Mouse (Mus musculus): ENCODE results near the gene Cd300a.

Cd300a gene

GRCm38 (mm10) chr11:114889991-114890518 lies at the start of gene Cd300a:
Gene Cd300a, plus strand, starts transcription at chr11:114890041.
- DNase-seq (ENCODE audit: low spot score in 2 of 2), result no peak

DNA sequence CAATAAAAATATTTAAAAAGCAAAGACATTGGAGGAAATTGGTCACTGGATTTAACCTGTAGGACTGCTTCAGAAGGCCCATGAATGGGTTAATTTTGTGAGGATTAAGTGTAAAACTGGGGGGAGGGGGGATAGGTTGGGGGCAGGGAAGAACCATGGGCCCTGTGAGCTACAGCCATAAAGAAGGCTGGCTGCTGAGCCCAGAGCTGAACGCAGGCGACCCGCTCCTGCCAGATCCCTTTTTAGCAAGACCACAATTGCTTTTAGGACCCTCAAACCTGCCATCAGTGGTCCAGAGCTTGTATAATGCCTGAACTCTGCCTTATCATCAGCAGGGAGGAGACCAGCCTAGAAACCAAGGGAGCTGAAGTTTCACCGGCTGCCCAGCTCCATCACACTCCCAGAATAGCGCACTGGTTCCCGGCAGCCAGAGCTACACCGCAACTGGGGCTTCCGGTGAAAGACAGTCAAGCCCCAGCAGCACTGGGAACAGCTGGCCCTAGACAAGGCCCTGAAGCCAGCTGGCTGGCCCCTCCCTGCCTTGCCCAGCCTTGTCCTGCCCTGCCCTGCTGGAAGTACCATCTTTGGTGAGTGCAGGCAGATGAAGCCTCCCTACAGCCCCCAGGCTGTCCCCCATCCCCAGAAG lies 45.9 kb upstream of the Cd300a start:
- no peak for DNase-seq (ENCODE audit: low spot score in 2 of 2)

DNA sequence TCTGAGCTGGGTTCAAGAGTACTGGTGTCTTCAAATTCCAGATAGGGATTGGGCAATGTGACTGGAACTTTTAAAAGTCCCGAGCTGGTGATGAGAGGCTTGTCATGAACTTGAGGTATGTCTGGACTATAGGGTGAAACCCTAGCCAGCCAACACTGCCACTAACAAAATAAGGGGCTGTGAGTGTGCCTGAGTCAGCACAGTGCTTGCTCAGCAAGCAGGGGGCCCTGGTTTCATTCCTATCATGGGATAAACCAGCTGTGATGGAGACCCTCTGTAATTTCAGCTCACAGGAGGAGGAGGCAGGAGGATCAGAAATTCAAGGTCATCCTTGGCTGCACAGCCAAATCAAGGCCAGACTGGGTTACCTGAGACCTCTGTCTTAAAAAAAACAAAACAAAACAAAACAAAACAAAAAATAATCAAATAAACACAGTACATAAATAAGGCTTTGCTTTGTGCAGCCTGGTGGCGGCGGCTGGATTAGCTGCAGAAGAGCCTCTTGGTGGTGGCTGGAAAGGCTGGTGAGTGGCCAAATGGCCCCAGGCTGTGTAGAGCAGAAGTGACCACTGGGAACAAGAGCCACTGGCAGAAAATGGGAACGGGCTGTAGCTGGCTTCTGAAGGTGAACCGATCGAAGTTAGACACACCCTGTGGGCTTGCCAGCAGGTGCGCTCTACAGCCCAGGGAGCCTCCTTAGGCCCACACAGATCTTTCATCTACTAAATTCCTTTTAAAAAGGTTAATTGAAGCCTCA lies 45.2 kb upstream of the Cd300a start:
- DNase-seq (ENCODE audit: low spot score in 2 of 2), result no peak

GRCm38 (mm10) chr11:114846336-114846735 lies 43.5 kb upstream of the Cd300a start:
- no peak for DNase-seq (ENCODE audit: low spot score in 2 of 2)

DNA sequence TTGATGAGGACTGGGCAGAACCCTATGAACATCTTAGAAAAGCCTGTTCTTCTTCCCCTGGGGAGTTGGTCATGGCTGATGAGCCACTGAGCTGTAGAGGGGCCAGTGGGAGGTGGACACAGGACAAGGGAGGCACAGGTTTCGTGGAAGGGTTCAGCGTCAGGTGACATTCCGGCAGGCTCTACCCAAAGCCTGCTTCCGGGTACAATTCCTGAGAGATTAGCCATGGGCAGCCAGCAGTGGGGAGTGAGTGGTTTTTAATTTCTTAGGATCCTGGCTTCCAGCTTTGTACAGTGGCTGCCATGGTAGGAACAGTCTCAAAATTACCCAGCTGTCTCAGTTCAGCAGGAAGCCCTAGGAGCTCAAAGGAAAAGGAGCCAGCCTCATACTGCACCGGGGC lies 42.8 kb upstream of the Cd300a start:
- no peak for DNase-seq (ENCODE audit: low spot score in 2 of 2)

DNA sequence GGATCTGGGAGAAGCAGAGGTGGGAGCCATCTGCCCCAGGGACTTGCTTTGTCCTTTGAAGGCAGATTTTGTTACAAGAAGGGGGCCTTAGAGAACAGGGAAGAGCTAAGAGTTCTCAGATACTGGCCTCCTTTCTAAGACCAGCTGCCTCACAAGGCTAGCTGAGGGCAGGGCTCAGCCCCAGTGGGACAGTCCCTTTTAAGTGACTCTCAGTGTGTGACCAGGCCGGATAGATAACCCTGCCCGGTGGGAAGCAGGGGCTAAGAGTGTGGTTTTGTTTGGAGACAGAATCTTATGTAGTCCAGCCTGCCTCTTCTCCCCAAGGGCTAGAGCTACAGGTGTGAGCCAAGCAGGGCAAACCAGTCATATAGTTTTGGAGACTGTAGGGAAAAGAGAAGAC lies 40.3 kb upstream of the Cd300a start:
- DNase-seq (ENCODE audit: low spot score in 2 of 2), result no peak

DNA sequence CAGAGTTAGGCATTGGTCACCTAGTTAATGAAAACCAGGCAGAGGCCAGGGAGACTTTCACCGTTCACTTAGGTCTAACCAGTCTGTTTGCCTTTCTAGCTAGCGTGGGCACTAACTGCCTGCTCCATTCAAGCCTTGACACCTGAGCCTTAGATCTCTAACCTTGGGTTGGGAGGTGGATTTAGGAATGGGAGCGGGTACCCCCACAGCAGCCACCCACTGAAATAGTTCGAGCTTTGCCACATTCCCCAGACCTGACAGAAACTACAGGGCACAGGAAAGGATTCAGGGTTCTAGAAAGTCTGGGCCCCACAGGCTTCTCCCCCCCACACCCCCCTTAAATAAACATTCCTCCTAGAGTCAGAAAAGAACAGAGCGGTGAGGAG lies 39.8 kb upstream of the Cd300a start:
- no peak for DNase-seq (ENCODE audit: low spot score in 2 of 2)

- DNase-seq (ENCODE audit: low spot score in 2 of 2), result no peak
These were observed 39.2 kb upstream of the Cd300a start, which contains the start of gene Gprc5c for GRCm38 (mm10) chr11:114850452-114851268. Gene Gprc5c, plus strand, starts transcription at chr11:114851152.

DNA sequence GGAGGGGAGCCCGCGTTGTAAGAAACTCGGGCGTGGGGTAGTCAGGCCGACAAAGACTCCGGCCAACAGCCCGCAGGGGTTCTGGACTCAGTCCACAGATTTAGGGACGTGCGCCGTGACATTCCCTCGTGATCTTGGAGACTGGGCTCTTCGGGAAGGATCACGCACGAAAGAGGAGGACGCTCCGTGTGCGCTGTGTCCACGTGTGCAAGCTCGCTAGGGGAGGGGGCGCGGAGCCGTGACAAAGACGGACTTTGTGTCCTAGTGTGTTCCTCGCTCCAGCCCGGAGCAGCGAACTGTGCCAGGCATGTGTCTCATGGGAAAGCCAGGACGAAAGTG lies 38.6 kb upstream of the Cd300a start:
- DNase-seq (ENCODE audit: low spot score in 2 of 2), result peak in 1 of 2 experiments; percentile 12

- peak in 1 of 2 experiments; percentile 30 for DNase-seq (ENCODE audit: low spot score in 2 of 2)
These were observed 38.1 kb upstream of the Cd300a start for GRCm38 (mm10) chr11:114851608-114852310.

- DNase-seq (ENCODE audit: low spot score in 2 of 2), result no peak
These were observed 37.3 kb upstream of the Cd300a start for GRCm38 (mm10) chr11:114852311-114853173.

- no peak for DNase-seq (ENCODE audit: low spot score in 2 of 2)
These were observed 36.5 kb upstream of the Cd300a start for GRCm38 (mm10) chr11:114853174-114853838.

DNA sequence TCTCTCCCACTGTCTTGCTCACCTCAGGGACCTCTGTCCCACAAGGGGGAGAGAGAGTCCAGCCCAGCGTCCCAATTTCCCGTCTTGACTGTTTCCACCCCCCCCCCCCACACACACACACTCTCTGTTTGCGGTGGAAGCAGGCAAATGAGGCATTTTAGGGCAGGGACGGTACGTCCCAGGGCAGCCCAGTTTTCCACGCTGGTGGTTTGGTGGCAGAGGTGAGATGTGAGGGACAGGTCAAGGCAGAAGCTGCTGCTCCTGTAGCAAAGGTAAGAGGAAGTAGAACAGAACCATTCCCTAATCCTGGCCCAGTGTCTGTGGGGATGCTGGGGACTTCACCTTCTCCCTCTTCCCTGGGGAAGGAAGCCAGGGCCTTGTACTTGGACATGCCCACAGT lies 35.3 kb upstream of the Cd300a start:
- no peak for DNase-seq (ENCODE audit: low spot score in 2 of 2)

GRCm38 (mm10) chr11:114856125-114856524 lies 33.7 kb upstream of the Cd300a start:
- DNase-seq (ENCODE audit: low spot score in 2 of 2), result no peak

DNA sequence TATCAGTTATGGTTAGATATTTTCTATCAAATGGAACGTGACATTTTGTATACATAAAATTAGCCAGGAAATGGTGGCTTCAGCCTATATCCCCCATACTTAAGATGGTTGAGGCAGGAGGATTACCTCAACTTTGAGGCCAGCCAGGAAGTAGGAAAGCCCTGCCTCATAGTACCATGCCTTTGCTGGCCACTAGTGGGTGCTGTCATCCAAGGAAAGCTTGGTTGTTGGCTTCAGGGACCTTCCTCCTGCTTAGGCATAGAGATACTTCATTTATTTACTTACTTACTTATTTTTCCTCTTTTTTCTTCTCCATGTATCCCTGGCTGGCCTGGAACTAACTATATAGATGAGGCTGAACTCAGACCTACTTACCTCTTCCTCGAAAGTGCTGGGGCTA lies 31.2 kb upstream of the Cd300a start:
- no peak for DNase-seq (ENCODE audit: low spot score in 2 of 2)

- DNase-seq (ENCODE audit: low spot score in 2 of 2), result no peak
These were observed 28.8 kb upstream of the Cd300a start for GRCm38 (mm10) chr11:114861057-114861456.

DNA sequence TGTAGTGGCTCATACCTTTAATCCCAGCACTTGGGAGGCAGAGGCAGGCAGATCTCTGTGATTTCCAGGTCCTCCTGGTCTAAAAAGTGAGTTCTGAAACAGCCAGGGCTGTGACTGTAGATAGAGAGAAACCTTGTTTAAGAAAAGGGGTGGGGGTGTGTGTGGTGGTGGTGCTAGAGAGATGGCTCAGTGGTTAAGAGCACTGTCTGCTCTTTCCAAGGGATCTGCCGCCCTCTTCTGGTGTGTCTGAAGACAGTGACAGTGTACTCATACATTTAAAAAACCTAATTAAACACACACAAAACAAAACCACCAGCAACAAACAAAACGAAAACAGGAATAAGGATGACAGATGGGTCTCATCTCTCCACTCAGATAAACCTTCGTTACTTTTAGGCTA lies 27.2 kb upstream of the Cd300a start:
- no peak for DNase-seq (ENCODE audit: low spot score in 2 of 2)

- no peak for DNase-seq (ENCODE audit: low spot score in 2 of 2)
These were observed 25.9 kb upstream of the Cd300a start for GRCm38 (mm10) chr11:114863918-114864420.

GRCm38 (mm10) chr11:114865999-114866398 lies 23.8 kb upstream of the Cd300a start:
- no peak for DNase-seq (ENCODE audit: low spot score in 2 of 2)
